Mouse (Mus musculus): ENCODE measurements around the gene Adipor2. TPM values are rescaled to one million over a fixed set of nuclear protein-coding genes. Genes with fewer than 3 reads are reported as not detected.
"Not testable (repeated sequence)": the region's sequence is repeated elsewhere in the genome, so short reads cannot be mapped to it uniquely, and the experiment has no call there.

Adipor2 gene
- 10 to 100 TPM; 36.2 to 41.5 TPM for total RNA-seq (2021)

DNA sequence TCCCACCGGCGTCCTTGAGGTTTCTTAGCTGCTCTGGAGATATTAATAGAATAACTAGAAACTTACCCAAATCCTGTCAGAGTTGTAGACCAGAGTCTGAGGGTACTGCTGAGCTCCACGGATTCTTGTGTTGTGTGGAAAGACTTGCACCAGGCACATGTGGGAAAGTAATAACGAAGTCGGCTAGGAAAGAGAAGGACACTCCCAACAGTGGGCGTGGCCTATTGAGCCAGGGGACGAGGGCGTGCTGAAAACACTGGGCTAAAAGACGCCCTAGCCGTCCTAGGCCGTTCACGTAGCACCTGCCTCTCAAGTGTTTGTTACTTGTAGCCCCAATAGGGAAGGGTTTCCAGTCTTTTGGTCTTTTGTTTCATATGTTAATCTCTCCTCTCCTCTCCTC is at the start of gene Adipor2:
TSS of gene Adipor2 (minus strand) at position 351 of the 400 bp plus-strand sequence.
- DNase-seq, result peak in 1 of 2 experiments; percentile 27

DNA sequence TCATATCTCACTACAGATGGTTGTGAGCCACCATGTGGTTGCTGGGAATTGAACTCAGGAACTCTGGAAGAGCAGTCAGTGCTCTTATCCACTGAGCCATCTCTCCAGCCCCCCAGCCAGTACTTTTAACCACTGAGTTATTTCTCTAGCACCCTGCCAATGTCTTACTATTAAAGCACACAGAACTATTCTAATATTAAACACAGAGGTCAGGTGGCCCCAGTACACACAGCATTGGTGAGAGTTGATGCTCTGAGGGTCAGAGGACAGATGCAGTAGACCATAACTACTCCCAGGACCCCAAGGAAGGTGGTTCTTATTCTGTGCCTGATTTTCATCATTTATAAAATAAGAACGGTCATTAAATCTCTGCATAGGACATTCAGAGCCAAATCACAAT is 48.7 kb upstream of the Adipor2 start:
- DNase-seq, result no peak

DNA sequence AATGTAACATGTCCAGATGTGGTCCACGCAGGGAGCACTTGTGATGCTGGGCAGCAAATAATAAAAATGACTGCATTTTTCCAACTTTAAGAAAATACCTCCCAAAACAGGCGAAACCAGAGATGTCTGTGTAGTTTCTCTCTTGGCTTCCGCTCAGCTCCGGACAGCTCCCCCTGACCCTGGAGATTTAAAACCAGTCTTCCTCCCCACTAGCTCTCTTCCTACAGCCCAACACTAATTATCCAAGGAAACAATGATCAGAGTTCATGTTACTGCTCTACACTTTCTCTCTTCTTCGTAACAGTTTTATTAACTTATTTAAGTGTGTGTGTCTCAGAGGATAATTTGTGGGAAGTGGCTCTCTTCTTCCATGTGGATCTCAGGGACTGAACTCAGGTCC is 42.9 kb upstream of the Adipor2 start:
- no peak for DNase-seq

DNA sequence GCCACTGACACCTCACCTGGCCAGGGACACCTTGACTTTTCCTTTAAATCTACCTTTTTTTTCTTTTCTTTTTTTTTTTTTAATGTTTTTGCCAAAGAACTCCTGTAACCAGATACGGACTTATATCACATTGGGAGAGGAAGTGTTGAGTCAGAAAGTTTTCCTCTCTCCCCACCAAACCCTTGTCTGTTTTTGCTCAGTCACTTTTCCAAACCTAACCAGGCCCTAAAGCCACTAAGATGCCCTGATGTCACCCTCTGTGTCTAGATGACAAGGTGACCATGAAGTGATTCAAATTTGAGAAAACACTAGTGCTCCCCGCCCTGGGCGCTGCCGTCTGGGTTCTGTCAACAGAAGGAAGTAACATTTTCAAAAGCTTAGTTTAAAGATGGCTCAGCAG is 41.5 kb upstream of the Adipor2 start:
- no peak for DNase-seq

DNA sequence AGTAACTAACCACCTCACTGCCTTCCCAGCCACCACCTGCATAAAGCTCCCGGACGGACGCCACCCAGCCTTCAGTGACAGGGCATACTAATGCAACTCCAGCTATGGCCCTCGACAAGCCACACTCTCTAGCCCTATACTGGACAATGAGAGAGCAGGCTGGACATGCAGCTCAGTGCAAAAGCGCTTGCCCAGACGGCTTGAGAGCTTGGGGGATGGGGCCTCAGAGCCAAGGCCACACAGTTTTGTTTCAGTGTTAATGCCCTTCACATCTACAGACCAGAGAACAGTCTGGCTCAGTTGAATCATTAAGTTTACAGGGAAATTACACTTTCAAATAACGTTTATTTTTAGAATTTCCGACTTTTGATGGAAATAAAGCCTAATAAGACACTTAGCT is 40.7 kb upstream of the Adipor2 start:
- DNase-seq, result no peak

DNA sequence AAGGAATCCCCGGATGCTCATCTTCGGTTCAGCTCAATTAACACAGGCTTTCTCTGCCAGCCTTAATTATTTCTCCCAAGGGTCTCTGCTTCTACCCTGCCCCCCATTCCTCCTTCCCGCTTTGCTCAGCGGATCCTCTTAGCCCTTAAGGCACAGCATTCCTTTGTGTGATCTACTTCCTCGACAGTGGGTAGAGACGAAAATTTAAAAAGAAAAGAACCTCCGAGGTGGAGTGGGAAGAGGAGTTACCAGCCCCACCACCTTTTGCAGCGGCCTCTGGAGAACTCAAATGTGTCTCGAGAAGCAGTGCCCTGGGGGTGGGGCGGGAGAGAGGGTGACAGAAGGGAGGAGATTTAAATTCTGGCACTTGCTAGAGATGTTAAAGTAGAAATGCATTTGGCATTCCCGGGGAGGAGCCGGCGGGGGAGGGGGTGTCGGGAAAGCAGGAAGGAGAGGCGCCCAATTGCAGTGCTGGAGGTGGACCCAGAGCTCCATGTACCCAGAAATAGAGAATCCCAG is 34.5 kb upstream of the Adipor2 start:
- DNase-seq, result peak; percentile 55 to 59

DNA sequence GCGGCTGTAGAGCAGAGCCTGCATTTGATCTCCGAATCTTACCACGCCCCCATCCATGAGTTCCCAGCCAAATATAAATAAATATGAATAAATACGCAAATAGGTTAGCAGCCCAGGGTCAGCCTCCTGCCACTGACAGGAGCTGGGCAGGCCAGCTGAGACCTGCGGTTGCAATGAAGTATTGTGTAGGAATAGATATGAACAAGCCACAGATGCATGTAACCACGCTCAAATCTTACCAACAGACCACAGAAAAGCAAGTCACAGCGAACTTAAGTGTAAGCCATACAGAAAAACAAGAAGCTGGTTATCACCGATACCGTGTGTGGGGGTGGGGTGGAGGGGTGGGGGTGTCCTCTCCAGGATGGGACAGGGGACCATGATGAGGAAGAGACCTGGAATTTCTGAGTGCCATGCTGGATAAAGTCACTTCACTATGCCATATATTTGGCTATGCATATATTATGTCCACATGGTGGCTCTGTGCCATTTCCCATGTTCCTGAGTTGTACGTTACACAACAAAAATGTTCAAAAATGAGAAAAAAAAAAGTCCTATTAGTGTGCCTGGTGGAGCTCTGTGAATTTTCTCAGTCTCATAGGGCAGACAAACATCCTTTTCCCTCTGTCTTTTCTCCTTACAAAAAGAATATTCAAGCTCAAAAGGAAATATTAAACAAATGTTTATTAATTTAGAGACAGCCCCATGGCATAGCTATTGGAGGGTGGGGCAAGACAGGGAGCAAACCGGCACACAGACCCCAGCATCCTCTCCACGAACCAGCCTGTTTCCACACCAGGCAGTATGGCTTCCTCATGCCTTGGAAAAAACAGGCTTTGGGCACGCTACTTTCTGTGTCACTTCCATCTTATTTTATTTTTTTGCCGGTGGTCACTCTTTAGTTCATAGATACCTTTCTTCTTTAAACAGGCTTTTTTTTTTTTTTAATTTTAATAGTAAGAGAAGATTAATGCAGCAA is 33.8 kb upstream of the Adipor2 start:
- DNase-seq, result no peak

DNA sequence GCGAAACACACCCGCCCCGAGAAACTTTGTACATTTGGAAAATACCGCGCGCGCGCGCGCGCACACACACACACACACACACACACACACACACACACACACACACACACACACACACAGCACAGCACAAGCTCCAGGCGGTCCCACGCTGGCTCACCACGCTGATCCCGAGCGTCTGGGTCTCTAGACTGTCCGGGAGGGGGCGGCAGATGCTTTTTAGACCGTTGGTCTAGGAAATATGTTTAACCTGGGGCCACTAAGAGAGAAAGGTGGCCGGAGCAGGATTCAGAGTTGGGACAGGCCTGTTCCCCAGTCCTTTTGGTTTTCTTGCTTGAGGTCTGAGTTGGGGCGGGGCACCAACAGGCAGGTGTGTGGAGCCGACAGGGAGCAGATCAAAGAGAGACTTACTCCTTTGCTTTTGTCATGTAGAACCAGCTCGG is 31.6 kb upstream of the Adipor2 start:
- DNase-seq, result no peak

DNA sequence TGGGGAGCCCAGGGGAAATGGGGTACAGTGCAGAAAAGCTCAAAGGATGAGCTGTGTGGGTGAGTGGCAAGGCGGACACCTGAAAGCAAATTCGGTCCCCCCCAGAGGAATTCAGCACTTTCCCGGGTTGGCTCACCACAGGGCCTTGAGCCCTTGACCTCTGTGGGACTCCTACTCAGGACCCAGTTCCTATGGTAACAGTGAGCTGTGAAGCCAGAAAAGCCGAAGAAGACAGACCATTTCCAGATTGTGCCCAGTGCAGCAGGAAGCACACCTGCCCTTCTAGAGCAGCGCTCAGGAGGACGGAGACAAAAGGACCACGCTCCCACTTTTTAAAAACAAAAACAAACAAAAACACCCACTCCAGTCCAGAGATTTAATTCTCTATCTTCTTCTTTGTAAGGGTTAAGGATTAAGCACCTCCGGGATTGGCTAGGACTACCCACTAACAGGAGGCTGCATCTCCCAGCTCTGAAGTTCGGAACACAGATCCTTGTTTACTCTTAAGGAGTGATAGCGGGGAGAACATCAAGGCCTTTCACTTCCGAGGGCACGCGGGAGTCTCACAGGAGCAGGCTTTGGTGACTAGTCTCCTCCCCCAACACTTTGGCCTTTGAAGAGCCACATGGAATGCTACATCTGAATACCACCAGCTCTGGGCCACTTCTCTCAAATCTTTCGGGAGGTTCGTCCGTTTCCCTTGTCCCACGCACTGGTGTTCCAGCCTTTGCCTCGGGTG is 31.0 kb upstream of the Adipor2 start:
- DNase-seq, result no peak

DNA sequence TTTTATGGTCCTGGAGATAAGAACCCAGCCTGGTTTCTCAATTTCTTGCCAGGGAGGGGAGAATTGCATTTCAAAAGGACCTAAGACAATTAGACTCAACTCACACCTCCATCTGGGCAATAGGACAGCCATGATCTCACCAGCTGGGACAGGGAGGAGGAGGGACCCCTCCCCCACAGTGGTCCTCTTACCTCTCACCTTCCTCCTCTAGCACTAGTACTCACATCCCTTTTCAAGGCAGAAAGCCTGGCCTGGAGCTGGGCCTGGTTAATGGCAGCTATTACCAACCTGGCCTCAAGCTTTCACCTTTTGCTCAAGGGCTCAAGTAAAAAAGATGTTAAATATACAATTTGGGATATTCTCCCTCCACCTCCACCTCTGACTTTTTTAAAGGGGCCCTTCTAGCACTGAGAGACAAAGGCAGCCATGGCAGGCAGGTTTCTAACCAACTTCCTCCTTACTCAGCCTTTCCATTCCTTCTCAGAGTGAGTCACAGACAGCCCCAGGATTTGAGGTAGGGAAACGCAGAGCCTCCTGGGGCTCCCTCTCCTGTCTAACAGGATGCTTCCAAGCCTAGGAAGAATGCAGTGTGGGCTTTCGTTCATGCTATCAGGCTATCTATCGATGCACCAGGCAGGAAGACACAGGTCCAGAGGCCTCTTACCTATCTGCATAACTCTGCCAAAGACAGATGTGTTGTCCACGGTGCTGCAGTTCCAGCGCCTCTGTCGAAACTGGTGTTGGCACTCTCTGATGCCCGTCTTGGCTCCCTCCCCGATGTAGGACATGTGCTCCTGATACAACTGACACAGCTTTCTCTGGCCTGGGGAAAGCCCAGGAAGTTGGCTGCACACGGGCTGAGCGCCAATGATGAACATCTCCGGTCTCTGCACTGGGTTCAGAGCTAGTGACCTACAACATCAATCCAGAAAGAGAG is 28.4 kb upstream of the Adipor2 start:
- DNase-seq, result no peak

DNA sequence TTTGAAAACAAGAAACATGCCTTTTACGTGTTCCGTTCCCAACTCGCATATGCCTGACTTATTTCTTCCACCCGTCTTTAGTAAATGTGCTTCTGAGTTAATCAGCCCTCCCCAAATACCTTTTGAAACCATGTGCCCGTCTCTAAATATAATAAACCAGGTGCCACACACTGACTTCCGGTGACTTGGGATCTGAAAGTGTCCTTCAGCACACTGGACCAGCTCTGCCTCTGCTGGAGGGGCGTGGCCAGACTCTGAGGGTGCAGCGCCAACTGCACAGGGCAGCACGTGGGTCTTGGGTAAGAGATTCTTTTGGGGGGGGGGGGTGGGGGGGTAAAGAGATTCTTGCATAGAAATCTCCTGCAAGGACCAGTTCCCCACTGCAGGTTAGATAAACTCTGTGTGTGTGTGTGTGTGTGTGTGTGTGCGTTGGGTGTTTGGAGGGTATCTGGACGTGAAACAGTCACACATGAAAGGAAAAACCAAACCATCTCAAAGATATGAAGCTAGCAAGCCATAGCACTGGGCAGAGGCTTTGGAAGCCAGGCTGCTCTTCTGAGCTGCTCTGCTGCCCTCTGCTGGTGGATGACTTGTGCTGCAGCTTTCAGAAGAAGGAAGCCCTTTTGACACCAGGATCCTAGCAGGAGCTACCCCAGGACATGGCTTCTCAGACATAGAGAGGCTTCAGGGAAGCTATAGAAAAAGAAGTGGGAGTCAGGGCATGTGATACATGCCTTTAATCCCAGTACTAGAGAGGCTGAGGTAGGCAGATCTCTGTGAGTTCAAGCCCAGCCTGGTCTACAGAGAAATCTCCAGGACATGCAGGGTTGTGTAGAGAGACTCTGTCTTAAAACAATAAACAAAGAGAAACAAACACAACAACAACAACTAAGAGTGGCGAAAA is 26.5 kb upstream of the Adipor2 start:
- DNase-seq, result peak; percentile 60 to 69

DNA sequence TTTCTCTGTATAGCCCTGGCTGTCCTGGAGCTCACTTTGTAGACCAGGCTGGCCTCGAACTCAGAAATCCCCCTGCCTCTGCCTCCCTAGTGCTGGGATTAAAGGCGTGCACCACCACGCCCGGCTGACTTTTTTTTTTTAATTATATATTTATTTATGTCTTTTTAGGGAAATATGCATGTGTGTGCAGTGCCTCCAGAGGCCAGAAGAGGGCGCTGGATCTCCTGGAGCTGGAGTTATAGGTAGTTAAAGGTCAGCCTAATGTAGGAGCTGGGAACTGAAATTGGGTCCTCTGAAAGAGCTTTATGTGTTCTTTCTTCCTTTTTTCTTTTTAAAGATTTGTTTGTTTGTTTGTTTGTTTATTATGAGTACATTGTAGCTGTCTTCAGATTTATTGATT is 25.2 kb upstream of the Adipor2 start:
- DNase-seq, result not testable (repeated sequence)

DNA sequence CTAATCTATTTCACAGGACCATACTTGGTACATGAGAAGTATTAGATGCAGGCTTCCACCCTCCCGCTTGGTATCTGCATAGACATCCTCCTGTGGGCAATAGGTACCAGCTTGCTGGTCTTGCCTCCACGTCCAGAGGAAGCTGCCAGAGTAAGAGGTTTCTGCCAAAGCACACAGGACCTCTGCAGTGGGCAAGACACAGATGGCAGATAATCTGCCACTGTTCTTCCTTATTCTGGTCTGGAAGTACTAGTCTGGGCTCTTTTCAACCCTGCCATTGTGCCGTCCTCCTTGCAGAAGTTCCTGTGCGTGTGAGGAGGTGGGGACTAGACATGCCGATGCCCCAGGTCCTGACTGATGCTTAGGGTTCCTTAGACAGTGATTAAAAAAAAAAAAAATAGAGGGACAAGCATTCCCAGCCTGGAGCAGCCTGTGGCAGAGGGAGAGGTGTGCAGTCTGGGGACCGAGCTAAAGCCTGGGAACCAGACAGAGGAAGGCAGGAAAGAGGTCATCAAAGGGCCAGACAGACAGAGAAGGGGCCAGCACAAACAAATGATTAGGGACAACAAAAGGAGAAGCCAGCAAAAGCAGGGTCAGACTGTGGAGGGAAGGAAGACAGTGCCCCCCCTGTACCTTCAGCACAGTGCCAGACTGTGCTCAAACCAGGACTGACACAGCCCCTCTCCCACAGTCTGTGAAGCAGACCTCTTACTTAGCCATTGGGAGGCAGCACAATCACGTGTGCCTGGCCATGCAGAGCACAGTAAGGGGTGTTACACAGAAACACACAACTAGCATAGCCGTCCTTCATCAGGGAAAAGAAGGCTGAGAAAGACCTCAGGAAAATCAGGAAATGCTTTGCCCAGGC is 20.6 kb upstream of the Adipor2 start:
- DNase-seq, result no peak

DNA sequence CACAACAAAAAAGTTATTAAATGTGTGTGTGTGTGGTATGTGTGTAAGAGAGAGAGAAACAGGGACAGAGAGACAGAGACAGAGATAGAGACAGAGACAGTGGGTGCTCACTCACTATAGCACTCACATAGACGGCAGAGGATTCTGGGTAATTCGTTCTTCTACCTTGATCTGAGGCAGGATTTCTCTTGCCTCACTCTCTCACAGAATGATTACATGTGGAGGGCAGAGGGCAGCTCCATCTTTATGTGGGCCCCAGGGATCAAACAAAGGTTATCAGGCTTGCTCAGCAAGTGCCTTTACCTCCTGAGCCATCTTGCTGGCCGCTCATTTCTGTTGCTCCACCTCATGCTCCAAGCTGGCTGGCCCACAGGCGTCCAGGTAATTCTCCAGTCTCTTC is 16.9 kb upstream of the Adipor2 start:
- no peak for DNase-seq

DNA sequence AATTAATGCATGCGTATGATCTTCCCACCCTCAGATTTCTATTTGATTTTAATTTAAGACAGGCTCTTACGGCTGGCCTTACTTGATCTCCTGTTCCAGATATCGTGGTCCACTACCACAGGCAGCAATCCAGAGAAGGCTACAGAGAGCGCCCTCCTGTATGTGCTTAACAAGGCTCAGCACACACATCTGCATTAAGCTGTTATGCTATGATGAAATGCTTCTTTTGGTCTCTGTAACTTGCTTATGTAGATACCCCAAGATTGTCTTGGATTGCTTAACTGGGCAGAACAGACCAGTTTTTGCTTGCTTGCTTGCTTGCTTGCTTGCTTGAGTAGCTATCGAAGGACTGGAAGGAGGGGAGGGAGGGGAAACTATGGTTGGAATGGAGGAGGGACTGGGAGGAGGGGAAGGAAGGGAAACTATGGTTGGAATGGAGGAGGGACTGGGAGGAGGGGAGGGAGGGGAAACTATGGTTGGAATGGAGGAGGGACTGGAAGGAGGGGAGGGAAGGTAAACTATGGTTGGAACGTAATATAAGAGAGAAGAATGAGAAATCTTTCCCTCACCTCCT is 14.3 kb upstream of the Adipor2 start:
- DNase-seq, result no peak

DNA sequence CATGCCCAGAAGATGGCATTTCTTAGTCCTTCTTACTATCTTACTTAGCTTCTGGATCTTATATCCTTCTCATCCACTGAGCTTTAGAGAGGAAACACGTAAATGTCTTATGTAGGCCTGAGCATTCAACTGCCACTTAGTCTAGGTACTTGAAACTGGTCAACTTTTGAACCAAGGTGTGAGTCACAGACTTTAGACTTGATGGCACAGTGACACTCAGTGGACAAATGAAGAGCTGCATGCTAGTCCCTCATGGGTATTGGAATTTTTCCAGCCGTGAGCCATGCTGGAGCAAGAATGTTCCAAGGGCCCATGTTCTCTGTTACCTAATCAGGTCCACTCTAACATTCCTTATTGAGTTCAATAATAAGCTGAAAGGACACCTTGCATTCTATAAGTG is 13.0 kb upstream of the Adipor2 start:
- DNase-seq, result peak in 1 of 2 experiments; percentile 51

DNA sequence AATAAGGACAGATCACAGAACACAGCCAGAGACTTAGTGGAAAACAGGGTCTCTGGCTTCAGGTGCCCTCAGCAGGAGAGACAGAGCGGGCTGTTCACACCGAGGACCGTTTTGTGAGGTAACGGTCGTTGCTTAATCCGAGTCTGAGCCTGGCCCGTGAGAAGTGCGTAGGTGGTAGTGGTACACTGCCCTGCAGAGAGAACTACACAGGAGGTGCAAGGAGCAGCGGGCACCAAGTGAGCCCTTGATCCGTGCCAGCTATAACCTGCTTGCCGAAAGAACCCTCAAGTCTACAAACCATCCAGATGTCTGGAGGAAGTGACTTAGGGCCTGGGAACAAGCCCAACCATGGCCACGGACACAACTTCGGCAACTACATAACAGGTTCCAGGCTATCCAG is 11.8 kb upstream of the Adipor2 start:
- DNase-seq, result no peak

DNA sequence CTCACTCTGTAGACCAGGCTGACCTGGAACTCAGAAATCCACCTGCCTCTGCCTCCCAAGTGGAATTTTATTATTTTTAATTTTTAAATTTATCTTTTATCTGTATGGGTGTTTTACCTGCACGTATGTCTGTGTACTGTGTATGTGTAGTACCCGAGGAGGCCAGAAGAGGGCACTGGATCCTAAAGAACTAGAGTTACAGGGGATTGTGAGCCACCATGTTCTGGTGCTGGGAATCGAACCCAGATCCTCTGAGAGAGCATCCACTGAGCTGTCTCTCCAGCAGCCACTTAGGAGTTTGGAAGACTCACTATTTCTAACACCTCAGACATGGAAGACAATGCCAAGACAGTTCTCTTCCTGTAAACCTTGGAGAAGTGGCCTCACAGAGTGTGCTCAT is 11.1 kb upstream of the Adipor2 start:
- DNase-seq, result no peak

DNA sequence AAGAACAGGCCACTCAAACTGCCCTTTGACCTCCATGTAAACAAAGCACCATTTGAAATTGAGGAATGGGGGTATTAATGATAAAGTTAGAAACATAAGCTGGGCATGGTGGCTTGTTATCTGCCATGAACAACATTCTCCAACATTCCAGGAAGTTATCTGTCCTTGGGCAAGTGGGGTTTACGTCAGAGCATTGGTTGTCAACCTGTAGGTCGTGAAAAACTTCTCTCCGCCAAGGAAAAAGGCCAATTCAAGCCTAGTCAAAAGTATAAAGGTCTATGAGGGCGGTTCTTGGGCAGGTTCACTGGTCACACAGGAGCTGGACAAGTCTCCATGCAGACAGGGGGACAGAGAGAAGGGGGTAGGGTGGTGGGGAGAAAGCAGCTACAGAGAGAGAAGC is 3.5 kb upstream of the Adipor2 start:
- no peak for DNase-seq

DNA sequence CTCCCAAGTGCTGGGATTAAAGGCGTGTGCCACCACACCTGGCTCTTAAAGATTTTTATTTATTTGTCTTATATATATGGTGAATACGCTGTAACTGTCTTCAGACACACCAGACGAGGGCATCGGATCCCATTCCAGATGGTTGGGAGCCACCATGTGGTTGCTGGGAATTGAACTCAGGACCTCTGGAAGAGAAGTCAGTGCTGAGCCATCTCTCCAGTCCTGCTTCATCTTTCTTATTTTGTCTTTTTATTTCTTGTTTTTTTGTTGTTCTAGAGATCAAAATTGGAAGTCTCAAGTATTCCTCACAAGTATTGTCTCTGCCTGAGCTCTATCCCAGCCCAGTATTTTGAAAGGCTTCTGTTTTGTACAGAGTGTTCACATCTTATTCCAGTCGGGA is 2.9 kb upstream of the Adipor2 start:
- DNase-seq, result no peak

Measured in layer of hippocampus, postnatal 36 days (tissue).